Mouse (Mus musculus): Measurements from ENCODE around the gene Cgas. TPM values are rescaled to one million over a fixed set of nuclear protein-coding genes. Genes with fewer than 3 reads are reported as not detected.
"Not testable (repeated sequence)": the region's sequence is repeated elsewhere in the genome, so short reads cannot be mapped to it uniquely, and the experiment has no call there.

The Cgas gene
- total RNA-seq (2021): 1 to 10 TPM in 1 of 2 experiments, under 1 TPM in 1; 0.81 to 1.1 TPM
- long read RNA-seq, experiment 1, partial matches to known transcripts: 0 of 1 reads
- long read RNA-seq, experiment 1, other reads (novel, unspliced or antisense): 1 of 1 reads
- long read RNA-seq, experiment 2, partial matches to known transcripts: 0 of 2 reads
- long read RNA-seq, experiment 2, other reads (novel, unspliced or antisense): 2 of 2 reads

DNA sequence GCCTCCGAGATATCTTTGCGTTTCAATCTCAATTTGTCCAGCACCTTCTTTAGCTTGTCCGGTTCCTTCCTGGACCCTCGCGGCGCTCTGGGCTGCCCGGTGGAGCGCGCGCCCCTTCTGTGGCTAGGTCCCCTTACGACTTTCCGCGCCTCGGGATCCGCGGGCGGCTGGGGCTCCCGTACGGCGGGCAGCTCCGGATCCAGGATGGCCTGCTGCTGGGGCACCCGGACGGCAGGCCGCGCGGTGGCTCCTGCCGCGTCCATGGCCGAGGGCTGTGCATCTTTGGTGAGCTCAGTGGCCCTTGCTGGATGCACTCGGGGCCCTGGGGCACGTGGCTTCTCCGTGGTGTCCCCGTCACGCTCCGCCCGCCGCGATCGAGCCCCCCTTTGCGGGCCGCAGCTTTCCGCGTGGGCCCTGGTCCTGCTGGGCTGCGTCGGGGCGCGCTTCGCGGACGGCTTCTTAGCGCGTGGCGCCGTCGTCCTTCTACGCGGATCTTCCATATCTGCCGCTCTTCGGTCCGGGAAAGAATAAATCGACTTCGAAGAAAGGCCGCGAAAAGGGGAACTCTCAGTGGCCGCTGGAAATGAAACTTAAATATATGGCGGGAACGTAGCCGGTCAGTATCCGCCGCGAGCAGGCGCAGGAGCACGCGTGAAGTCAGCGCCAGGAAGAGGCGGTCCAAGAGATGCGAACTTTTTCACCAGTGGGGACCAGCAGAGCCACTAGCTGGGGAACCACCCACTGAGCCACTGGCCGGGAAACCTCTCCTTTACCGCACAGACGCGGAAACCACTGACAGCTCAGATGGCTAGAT lies at the start of gene Cgas:
Cgas (minus strand) TSS at position 659 of the 814 bp plus-strand sequence.
- DNase-seq (ENCODE audit: low spot score in 2 of 2): peak; percentile 11 to 19

DNA sequence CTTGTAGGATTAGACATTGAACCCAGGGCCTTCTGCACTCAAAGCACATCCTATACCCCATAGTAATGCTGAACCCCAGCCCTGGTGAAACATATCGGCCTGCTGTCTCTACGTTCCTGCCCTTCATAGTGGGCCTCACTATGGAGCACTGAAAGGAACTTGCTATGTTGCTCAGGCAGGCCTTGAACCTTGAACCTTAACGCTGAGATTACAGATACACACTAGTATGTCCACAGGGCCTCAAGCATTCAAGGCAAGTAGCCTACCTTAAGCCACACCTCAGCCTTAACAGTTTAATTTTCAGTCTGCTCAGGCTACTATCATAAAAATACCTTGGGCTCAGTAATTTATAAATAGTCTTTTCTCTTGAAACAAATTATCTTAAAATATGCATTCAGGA lies 49.2 kb upstream of the Cgas start:
- DNase-seq (ENCODE audit: low spot score in 2 of 2): no peak

DNA sequence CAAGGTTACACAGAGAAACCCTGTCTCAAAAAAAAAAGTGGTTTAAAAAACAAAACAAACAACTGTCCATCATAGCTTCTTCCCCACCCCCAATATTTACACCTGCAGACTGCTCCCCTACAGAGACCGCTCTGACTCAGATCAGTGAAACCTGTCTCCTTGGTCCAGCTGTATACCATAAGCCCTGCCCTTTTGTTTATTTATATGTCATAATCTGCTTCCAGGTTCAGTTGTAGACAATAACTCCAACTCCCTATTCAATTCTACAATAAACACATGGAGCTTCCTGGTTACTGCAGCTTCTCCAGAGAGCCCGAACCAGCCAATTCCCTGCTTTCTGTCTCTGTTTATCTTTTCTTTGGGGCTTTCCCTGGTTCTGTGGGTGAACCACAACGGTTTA lies 48.1 kb upstream of the Cgas start:
- DNase-seq (ENCODE audit: low spot score in 2 of 2): no peak

DNA sequence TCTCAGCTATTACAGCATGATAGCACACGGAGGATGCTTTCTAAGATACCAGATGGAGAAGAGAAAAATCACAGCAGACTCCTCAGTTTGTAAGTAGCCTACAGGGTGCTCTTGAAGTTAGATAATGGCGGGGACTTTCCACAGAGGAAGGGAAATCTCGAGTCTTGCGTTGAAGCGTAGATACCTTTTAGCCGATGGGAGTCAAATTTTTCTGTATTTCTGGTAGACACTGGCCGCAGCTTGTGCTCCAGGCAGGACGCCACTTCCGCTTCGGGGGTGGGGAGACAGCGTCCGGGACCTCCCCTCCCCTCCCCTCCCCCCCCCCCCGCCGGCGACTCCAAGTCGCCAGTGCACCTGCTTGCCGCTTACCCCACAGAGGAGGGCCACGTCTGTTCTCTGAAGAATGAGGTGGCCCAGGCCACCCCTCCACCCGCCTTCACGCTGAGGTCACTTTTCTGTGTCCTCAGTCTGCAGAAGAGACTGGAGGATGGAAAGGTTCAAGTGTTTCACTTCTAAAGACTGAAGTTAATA lies 45.9 kb upstream of the Cgas start, which contains the start of gene Eef1a1:
Eef1a1 (minus strand) TSS at position 262 of the 531 bp plus-strand sequence.
- no peak for DNase-seq (ENCODE audit: low spot score in 2 of 2)

DNA sequence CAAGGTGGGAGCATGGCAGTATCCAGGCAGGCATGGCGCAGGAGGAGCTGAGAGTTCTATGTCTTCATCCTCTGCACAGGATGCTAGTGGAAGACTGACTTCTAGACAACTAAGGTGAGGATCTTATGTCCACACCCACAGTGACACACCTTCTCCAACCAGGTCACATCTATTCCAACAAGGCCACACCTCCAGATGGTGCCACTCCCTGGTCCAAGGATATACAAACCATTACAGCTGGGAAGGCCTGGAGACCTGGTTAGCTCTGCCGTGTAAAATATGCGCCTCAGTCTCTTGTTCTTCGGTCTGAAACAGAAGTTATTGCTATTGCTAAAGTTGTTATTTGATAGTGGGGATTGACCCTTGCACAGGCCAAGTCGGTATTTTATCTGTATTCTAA lies 45.0 kb upstream of the Cgas start:
- not testable (repeated sequence) for DNase-seq (ENCODE audit: low spot score in 2 of 2)

DNA sequence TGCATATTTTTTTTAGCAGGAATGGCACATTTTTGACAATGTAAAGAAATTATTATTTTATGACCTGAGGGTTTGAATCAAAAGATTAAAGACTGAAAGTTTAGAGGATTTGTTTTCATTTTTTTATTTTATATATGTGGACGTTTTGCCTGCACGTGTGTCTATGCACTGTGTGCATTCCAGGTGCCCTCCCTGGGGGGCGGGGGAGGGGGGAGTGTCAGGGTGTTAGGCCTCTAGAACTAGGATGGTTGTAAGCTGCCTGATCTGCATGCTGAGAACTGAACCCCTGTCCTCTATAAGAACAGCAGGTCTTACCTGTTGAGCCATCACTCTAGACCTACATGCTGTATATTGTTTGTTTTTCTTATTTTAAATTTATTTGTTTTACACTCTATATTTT lies 41.6 kb upstream of the Cgas start:
- no peak for DNase-seq (ENCODE audit: low spot score in 2 of 2)

DNA sequence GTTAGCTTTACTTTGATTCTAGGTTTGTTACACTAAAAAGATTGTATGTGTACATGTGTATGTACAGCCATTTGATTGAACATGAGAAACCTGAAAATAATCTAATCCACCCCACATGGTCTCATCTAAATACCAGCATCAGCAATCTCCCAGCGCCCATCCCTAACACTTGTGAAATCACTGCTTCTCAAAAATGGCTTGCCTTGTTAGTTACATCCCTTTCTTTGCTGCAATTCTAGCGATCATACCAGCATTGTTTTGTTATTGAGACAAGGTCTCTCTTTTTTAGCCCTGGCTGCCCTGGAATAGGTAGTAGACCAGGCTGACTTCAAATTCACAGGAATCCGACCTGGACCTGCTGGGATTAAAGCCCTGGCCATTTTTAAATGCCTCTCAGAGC lies 39.3 kb upstream of the Cgas start:
- peak in 1 of 2 experiments; percentile 42 for DNase-seq (ENCODE audit: low spot score in 2 of 2)

DNA sequence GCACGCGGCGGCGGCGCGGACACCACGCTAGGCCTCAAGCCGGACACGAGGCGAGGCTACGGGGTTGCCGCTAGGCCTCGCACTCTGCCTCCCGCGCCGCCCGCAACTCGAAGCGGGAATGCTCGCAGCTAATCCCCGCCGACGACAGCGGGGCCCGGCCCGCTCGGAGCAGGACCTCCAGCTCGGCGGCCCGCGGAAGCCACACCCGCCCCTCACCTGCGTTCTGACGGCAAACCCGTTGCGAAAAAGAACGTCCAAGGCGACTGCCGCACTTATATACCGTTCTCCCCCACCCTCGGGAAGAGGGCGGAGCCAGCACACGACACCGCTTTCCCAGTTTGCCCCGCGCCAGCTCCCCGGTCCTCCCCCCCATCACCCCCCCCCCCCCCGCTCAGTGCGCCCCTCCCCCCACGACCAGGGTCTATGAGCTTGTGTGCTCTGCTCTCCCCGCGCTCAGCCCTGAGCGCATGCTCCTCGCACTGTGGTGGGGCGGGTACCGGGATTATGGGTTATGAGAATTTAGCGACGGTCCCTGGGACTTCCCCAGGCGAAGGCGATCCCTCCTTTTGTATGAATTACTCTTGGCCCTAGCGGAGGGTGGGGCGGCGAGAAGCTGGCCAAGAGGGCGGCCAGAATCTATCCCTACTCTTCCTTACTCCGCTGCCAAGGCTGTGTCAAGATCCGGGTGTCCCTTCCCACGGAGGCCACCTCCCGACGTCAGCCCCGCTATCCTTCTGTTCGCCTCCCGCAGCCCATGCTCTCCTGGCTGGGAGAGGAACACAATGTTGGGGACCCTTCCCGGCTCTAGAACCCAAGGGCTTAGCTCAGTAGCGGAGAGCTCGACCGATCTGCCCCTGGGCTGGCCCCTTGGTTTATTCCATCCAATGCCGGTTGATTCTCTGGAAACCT lies 38.6 kb upstream of the Cgas start:
- peak; percentile 94 to 97 for DNase-seq (ENCODE audit: low spot score in 2 of 2)

DNA sequence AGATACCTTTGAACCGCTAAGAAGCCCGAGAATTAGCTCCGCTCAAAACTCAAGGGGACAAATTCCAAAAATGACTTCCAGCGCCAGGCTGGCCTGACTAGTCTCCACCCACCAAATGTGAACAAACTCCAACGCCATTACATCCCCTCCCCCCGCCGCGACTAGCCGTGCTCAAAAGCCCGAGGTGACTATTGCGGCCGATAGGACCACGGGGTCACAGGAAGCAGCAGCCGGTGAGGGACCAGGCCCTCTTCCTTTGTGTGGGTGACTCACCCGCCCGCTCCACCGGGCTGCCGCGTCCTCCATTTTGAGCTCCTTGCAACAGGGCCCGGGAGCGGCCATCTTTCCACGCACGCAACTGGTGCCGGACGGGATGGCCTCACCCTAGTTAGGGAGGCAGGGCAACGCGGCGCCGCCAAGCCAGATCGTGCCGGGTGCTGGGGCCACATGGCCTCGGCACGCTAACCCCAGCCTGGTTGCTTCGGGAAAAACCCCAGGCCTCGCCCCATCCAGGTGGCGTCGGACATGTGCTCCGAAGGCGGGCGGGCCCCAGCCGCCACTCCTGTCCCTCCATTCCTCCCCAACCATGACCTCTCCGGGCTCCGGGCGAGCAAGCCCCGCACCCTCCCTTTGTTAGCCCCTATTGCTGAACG lies 37.8 kb upstream of the Cgas start:
- DNase-seq (ENCODE audit: low spot score in 2 of 2): peak; percentile 68 to 73

DNA sequence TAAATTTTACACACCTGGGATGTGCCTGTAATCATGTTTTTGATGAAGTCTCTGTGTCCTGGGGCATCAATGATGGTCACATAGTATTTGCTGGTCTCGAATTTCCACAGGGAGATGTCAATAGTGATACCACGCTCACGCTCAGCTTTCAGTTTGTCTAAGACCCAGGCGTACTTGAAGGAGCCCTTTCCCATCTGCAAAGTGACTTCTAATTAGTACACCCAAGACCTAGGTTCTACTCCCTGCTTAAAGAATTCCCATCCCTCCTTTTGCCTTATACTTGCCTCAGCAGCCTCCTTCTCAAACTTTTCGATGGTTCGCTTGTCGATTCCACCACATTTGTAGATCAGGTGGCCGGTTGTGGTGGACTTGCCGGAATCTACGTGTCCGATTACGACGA lies 37.2 kb upstream of the Cgas start:
- DNase-seq (ENCODE audit: low spot score in 2 of 2): not testable (repeated sequence)

DNA sequence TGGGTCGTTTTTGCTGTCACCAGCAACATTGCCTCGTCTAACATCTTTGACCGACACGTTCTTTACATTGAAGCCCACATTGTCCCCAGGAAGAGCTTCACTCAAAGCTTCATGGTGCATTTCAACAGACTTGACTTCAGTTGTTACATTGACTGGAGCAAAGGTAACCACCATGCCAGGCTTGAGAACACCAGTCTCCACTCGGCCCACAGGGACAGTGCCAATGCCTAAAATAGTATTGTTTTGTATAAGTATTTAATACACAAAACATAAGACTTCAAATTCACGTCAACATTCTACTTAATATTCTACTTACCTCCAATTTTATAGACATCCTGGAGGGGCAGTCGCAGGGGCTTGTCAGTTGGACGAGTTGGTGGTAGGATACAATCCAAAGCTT lies 36.3 kb upstream of the Cgas start:
- not testable (repeated sequence) for DNase-seq (ENCODE audit: low spot score in 2 of 2)

DNA sequence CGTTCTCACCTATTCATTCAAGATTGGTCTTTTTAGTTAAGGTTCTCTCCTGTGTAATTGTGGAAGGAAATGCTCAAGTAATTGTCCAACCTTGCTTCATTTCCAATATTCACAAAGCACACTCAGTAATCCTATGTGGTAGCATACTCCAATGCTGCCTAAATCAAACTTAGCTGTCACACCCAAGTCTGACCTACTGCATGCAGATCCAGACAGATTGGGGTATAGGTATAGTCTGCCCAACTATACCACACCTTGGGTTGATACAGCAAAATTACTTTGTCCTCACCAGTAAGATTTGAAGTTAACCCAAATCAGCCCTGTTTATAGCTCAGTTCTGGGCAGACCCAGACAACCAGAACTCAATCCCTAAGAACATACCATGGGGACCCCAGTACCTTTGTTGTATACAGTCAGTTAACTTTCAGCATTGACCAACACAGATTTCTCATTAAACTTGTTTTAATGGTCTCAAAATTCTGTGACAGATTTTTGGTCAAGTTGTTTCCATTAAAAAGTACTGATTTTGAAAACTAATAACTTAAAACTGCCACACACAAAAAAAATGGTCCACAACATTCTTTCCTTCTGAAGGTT lies 35.1 kb upstream of the Cgas start:
- DNase-seq (ENCODE audit: low spot score in 2 of 2): not testable (repeated sequence)

DNA sequence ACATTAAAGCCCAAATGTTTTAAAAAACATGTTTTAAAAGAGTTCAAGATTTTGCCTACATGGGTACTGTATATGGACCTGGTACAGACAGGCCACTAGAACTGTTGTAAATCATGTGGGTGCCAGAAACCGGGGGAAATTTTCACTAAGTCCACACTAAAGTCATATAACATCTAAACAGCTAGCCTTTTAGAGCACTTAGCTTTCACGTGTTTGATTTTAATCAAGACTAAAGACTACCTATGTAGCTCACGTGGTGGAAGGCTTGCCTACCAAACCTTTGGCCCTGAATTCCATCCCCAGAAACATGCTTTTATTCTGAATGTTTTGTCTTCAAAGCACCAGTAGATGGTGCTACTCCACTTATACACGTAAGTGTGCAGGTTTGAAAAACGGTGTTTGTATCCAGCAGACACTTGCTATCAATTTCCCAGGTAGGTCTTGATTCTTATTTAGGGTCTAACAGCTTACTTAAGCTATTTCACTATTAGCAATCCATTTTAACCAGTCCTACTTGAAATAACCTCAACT lies 34.0 kb upstream of the Cgas start:
- DNase-seq (ENCODE audit: low spot score in 2 of 2): peak in 1 of 2 experiments; percentile 43

DNA sequence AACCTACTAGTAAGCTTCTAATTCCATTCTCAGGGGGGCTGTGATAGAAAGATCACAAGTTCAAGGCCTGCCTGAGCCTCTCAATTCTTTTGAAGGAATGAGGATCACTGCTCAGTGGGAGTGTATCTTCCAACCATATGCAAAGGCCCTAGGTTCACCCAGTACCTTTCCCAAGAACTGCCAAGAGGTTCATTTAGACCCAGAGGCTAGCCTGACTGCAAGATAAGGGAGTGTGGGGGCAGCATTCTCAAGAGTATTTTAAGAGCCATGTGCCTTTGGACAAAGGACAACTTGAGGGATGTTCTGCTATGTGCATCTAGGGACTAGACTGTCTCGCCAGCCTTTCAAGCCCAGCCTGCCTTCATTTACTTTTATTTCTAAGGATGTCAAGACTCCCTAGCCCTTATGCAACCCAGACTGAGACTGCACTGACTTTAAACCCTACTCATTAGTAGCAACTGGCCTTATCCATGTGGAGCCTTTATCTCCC lies 33.5 kb upstream of the Cgas start:
- DNase-seq (ENCODE audit: low spot score in 2 of 2): no peak

DNA sequence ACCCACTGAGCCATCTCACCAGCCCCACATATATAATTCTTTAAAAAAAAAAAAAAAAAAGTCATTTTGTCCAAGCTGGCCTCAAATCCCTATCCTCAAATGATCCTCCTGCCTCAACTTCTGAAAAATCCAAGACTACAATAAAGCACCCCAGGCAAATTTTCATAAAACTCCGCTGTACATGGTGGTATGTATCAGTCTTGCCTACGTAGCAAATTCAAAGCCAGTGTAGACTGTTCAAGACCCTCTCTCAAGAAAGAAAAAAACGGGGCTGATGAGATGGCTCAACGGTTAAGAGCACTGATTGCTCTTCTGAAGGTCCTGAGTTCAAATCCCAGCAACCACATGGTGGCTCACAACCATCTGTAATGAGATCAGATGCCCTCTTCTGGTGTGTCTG lies 32.8 kb upstream of the Cgas start:
- no peak for DNase-seq (ENCODE audit: low spot score in 2 of 2)

DNA sequence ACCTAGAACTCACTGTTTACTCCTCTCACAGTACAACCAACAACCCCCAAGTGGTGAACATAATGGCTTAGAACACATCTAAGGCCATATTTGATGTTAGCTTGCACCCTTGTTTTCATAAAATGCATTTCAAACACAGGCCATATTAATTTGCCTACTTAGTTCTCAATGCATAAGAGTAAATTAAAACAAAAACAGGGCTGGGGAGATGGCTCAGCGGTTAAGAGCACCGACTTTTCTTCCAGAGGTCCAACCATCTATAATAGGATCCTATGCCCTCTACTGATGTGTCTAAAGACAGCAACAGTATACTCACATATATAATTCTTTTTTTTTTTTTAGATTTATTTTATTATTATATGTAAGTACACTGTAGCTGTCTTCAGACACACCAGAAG lies 32.3 kb upstream of the Cgas start:
- DNase-seq (ENCODE audit: low spot score in 2 of 2): no peak

DNA sequence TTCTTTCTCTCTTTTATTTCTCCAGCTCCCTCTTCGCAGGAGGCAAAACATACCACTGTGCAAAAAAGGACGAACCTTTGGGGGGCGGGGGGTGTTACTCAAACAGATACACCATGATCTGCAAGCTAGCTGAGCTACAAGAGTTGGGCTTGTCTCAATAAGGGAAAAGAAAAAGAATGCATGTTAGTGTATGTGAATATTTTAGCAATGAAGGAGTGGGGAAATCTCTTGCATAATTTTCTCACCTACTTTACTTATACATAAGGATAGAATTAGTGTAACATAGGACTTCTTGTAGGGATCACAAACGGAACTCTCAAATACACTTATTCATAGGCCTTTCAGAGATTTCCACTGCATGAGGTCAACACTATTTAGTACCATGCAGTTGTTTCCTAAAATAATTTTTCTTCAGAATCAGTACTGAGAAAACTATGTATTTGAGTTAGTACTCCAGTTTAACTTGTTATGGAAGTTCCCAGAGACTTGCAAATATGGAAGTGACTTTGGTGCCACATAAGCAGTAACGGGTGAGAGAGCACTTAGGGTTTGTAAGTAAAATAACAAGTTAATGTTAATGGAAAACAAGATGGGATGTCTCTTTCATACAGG lies 31.8 kb upstream of the Cgas start:
- DNase-seq (ENCODE audit: low spot score in 2 of 2): no peak

DNA sequence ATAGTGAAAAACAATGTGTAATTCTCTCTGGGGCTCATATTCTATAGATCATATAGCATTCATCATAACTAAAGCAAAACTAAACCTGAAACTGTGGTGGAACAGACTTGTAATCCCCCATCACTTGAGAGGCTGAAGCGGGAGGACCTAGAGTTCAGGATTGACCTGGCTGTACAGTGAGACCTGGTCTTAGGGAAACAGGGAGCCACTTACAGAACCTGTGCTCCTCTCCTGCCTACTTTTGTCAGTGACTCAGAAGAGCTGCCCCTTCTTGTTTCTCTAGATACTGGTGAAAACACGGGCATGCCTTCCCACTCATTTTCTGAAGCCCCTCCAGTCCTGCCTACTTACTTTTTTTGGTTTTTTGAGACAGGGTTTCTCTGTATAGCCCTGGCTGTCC lies 31.2 kb upstream of the Cgas start:
- DNase-seq (ENCODE audit: low spot score in 2 of 2): no peak

DNA sequence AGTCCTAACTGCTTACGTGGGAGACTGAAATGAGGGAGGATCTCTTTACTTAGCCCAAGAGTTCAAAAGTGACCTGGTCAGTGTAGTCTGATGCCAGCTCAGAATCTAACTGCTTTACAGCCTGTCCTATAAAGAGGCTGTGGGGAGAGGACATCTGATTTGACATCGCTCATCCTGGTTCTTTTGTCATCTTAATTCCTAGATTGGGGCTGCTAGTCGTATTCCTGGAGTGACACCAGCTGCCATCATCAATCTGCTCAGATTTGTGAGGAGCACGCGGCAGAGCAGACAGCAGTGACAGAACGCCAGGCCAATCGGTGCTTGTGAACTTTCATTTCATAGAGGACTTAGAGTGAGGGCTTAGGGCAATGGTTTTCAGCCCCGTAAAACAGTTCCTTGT lies 30.6 kb upstream of the Cgas start:
- peak in 1 of 2 experiments; percentile 50 for DNase-seq (ENCODE audit: low spot score in 2 of 2)

DNA sequence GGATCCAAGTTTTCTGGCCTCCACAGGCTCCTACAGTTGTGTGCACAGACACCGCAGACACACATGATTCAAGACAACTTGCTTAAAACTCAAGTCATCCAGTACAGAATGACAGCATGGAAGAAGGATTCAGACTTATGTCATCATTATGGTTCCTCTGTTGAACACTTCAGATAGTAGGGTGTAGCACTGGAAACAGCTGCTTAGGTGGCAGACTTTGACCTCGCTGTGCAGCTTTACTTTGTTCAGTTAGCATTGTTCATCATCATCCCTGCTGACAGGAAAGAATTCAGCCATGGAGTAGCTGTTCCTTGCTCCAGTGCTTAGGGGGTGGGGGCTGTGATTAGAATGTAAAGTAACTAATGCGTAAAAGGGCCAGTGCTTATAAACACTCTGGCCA lies 22.7 kb upstream of the Cgas start:
- no peak for DNase-seq (ENCODE audit: low spot score in 2 of 2)
